Mouse (Mus musculus) embryonic facial prominence, embryonic 13.5 days (tissue): ENCODE data around the gene Pcnx3. TPM values are rescaled to one million over a fixed set of nuclear protein-coding genes. Genes with fewer than 3 reads are reported as not detected.

Experiments
- ATAC-seq: fragments of 200-750 bp; cut with Nextera tagmentation; 2 replicates; pipeline ENCODE4 v1.8.0; 2017; ENCODE audit warnings: low read depth; ENCODE audit not compliant: insufficient number of reproducible peaks, insufficient read depth, low FRiP score, low TSS enrichment
- H3K27ac ChIP-seq: fragments of 300-500 bp; sonication (generic); 2 replicates; pipeline ENCODE4 v1.5.1; 2015; ENCODE audit warnings: moderate library complexity, mild to moderate bottlenecking, inconsistent platforms
- H3K27me3 ChIP-seq: fragments of 300-500 bp; sonication (generic); 2 replicates; pipeline ENCODE4 v1.6.1; 2015; ENCODE audit warnings: mild to moderate bottlenecking, inconsistent platforms
- H3K36me3 ChIP-seq: fragments of 300-500 bp; sonication (generic); 2 replicates; pipeline ENCODE4 v1.6.1; 2015; ENCODE audit warnings: mild to moderate bottlenecking, inconsistent platforms
- H3K4me1 ChIP-seq: fragments of 300-500 bp; sonication (generic); 2 replicates; pipeline ENCODE4 v1.6.1; 2015; ENCODE audit warnings: inconsistent platforms
- H3K4me2 ChIP-seq: fragments of 300-500 bp; sonication (generic); 2 replicates; pipeline ENCODE4 v1.6.1; 2015; ENCODE audit warnings: moderate library complexity, mild to moderate bottlenecking, inconsistent platforms
- H3K4me3 ChIP-seq: fragments of 300-500 bp; sonication (generic); 2 replicates; pipeline ENCODE4 v1.5.1; 2015; ENCODE audit warnings: mild to moderate bottlenecking, inconsistent platforms
- H3K9ac ChIP-seq: fragments of 300-500 bp; sonication (generic); 2 replicates; pipeline ENCODE4 v1.6.1; 2015; ENCODE audit warnings: mild to moderate bottlenecking, inconsistent platforms
- H3K9me3 ChIP-seq: fragments of 300-500 bp; sonication (generic); 2 replicates; pipeline ENCODE4 v1.6.1; 2016; ENCODE audit warnings: inconsistent platforms
- WGBS: fragments of 180-500 bp; shearing (Covaris S2); methylation state at CpG from one replicate; pipeline ENCODE4 v1.1.7; 2015; ENCODE audit warnings: mixed read lengths; 5-methylcytosine and 5-hydroxymethylcytosine counted together
- polyA plus RNA-seq: library from polyadenylated mRNA; unstranded; fragments of >200 nt; fragmentation: Nextera tagmentation; extraction: Ambion mirVana; gene quantifications from 2 replicates; pipeline ENCODE4 v1.2.1, GENCODE M21; 2015

Pcnx3 gene
- polyA plus RNA-seq, 1 experiment from 2014 or later: 26.5 TPM

DNA sequence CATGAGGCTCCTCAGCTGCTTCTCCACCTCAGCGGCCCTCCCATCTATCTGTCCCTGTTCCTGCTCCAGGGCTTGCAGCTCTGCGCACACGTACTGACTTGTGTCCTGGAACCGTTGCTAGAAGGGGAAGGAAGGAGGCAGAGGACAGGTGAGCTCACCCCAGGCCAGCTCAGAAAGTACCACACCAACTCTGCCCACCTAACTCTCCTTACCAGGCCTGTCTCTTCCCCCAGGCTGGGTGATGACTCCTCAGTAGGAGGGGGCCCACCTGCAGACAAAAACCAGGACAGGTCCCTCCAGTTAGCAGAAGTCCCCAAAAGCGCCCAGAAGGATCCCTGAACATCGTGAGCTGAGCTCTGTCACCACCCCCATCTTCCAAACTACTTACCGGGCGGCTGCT lies 21.9 kb upstream of the Pcnx3 start:
- Histone ChIP-seq H3K36me3 (peaks cover 69% of the 10 kb centered on the region), H3K9ac (no peak overlapping the region), H3K27me3 (no peaks in the 10 kb centered on the region), H3K27ac (no peak overlapping the region), H3K4me1 (peaks cover 12% of the 10 kb centered on the region), H3K4me2 (no peak overlapping the region), H3K4me3 (no peak overlapping the region), H3K9me3 (no peaks in the 10 kb centered on the region)
- 85% methylated on average over 8 of the region's 8 CpGs for WGBS
- ATAC-seq: no peak

DNA sequence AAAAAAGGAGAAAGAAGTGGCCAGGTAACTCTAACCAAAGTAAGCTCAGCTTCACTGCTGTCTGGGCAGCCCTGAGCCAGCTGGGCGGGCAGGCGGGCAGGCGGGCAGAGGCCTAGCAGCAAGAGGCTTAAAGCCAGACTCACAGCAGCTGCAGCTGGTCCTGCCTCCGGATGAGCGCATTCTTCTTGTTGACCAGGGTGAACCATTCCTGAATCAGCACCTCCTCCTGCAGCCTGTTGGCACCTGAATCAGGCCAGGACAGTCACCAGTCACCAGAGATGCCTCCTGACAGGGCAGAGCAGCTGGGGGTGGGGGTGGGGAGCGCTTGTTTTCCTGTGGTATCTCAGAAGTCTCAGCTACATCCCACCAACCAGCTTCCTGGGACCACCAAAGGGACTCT lies 21.4 kb upstream of the Pcnx3 start:
- Histone ChIP-seq H3K9ac (no peak overlapping the region), H3K4me3 (no peak overlapping the region), H3K27ac (no peak overlapping the region), H3K4me2 (no peak overlapping the region), H3K9me3 (no peaks in the 10 kb centered on the region), H3K4me1 (peaks cover 18% of the 10 kb centered on the region), H3K27me3 (no peaks in the 10 kb centered on the region), H3K36me3 (peaks cover 66% of the 10 kb centered on the region)
- ATAC-seq: no peak
- WGBS: 94% methylated on average over 6 of the region's 6 CpGs

DNA sequence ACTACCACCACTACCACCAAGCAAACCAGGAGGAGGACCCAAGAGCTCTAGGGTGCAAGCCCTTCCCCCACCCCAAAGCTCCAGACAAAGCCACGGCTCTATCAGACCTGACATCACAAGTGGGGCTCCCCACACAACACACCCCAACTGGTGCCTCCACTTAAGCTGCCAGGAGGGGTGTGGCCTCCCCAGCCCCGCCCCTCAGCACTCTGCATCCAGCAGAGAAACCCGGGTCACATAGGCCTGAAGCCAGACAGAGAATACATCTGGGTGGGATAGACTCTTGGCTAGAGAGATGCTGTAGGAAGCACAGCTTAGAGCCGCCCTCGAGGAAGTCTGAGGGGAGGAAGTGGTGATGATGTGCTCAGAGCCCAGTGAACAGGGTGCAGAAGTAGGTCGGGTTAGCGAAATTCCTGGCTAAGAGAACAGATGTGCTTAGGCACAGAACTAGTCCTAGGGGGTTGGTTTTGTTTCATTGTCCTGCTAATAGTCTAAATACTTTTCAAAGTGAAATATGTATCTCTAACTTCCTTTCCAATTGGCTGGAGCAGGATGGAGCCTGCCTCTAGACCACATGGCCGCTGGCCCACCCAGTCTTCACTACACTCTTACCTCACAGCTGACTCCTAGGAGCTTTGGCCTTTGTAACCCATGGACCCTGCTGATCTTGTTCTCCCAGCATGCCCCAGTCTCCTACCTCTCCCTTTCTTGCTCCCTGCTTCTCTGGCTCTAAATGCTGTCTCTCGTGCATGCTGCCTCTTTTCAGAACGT lies 16.3 kb upstream of the Pcnx3 start:
- H3K27ac ChIP-seq: peak overlapping the region; percentile 79
- H3K4me1 ChIP-seq: peaks cover 15% of the 10 kb centered on the region
- H3K9ac ChIP-seq: peak overlapping the region; percentile 45
- no peak overlapping the region for H3K4me2 ChIP-seq
- ATAC-seq: peak; percentile 64; the same call in 1 of the 2 replicates
- no peaks in the 10 kb centered on the region for H3K9me3 ChIP-seq
- H3K36me3 ChIP-seq: peaks cover 68% of the 10 kb centered on the region
- WGBS: 42% methylated on average over 10 of the region's 10 CpGs
- H3K27me3 ChIP-seq: no peaks in the 10 kb centered on the region
- H3K4me3 ChIP-seq: no peak overlapping the region

DNA sequence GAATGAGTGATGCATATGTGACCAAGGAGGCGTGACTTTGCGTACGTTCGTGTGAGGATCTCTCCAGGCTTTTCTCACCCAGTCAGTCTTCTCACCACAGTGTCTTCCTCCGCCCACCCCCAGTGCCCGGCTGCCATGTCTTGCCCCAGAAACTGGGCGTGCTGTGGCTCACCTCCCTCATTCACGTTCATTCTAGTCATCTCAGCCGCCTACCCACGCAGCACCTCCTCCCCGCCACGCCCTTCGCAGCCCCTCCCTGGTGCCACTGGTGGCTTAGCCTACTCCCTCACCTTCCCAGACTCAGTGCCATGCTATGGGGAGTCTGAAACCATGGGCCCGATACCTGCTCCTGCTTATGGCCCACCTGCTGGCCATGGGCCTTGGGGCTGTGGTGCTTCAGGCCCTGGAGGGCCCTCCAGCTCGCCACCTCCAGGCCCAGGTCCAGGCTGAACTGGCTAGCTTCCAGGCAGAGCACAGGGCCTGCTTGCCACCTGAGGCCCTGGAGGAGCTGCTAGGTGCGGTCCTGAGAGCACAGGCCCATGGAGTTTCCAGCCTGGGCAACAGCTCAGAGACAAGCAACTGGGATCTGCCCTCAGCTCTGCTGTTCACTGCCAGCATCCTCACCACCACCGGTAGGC lies 15.6 kb upstream of the Pcnx3 start, which contains the start of gene Kcnk7:
TSS of gene Kcnk7 (plus strand) at position 205 of the 638 bp plus-strand sequence.
- peak; percentile 16; the same call in 1 of the 2 replicates for ATAC-seq
- no peaks in the 10 kb centered on the region for H3K27me3 ChIP-seq
- H3K4me1 ChIP-seq: peaks cover 15% of the 10 kb centered on the region
- no peaks in the 10 kb centered on the region for H3K9me3 ChIP-seq
- peak within 1 kb of the TSS; percentile 45; the same call in 1 of the 2 replicates for H3K9ac ChIP-seq
- H3K27ac ChIP-seq: peak within 1 kb of the TSS; percentile 79
- H3K4me2 ChIP-seq: no peak within 1 kb of the TSS
- WGBS: 74% methylated on average over 17 of the region's 17 CpGs
- no peak within 1 kb of the TSS for H3K4me3 ChIP-seq
- H3K36me3 ChIP-seq: peaks cover 69% of the 10 kb centered on the region

GRCm38 (mm10) chr19:5695849-5696462 lies 7.2 kb upstream of the Pcnx3 start:
- Histone ChIP-seq H3K27ac (no peak overlapping the region), H3K4me2 (peak overlapping the region; percentile 27; the same call in 1 of the 2 replicates), H3K9me3 (no peaks in the 10 kb centered on the region), H3K36me3 (peaks cover 93% of the 10 kb centered on the region), H3K4me3 (peak overlapping the region; percentile 1; the same call in 1 of the 2 replicates), H3K9ac (0 out of 2 replicates have a peak overlapping the region, but pooled peaks have one; percentile 12), H3K4me1 (peaks cover 39% of the 10 kb centered on the region), H3K27me3 (no peaks in the 10 kb centered on the region)
- 24% methylated on average over 41 of the region's 41 CpGs for WGBS
- ATAC-seq: no peak

DNA sequence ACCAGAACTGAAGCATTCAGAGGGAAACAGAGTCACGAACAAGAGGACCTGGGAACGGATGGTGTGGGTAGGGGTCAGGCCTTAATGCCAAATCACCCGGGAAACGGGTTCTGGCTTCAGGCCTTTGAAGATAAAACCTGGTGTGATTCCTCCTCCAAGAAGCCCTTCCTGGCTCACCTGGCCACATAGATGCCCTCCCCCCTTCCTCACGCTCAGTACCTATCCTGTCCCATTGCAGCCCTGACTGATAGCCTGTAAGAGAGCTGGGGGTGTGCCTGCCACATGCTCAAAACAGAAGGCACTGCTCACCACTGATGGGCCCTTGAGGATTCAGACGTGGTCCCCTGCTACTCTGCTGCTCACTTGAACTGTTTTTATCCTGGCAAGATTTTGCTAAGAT lies 5.1 kb upstream of the Pcnx3 start:
- Histone ChIP-seq H3K27ac (peak overlapping the region; percentile 69; the same call in 1 of the 2 replicates), H3K36me3 (peaks cover 77% of the 10 kb centered on the region), H3K9me3 (no peaks in the 10 kb centered on the region), H3K4me3 (no peak overlapping the region), H3K9ac (peak overlapping the region; percentile 94; the same call in 1 of the 2 replicates), H3K4me1 (peaks cover 49% of the 10 kb centered on the region), H3K4me2 (peak overlapping the region; percentile 100), H3K27me3 (no peaks in the 10 kb centered on the region)
- no peak for ATAC-seq
- WGBS: 86% methylated on average over 6 of the region's 6 CpGs

GRCm38 (mm10) chr19:5692913-5693396 lies 4.2 kb upstream of the Pcnx3 start:
- H3K4me1 ChIP-seq: peaks cover 50% of the 10 kb centered on the region
- peak overlapping the region; percentile 100 for H3K4me2 ChIP-seq
- peak overlapping the region; percentile 69; the same call in 1 of the 2 replicates for H3K27ac ChIP-seq
- H3K27me3 ChIP-seq: no peaks in the 10 kb centered on the region
- peak overlapping the region; percentile 94 for H3K9ac ChIP-seq
- WGBS: 65% methylated on average over 10 of the region's 10 CpGs
- ATAC-seq: no peak
- peak overlapping the region; percentile 97 for H3K4me3 ChIP-seq
- H3K36me3 ChIP-seq: peaks cover 68% of the 10 kb centered on the region
- no peaks in the 10 kb centered on the region for H3K9me3 ChIP-seq

DNA sequence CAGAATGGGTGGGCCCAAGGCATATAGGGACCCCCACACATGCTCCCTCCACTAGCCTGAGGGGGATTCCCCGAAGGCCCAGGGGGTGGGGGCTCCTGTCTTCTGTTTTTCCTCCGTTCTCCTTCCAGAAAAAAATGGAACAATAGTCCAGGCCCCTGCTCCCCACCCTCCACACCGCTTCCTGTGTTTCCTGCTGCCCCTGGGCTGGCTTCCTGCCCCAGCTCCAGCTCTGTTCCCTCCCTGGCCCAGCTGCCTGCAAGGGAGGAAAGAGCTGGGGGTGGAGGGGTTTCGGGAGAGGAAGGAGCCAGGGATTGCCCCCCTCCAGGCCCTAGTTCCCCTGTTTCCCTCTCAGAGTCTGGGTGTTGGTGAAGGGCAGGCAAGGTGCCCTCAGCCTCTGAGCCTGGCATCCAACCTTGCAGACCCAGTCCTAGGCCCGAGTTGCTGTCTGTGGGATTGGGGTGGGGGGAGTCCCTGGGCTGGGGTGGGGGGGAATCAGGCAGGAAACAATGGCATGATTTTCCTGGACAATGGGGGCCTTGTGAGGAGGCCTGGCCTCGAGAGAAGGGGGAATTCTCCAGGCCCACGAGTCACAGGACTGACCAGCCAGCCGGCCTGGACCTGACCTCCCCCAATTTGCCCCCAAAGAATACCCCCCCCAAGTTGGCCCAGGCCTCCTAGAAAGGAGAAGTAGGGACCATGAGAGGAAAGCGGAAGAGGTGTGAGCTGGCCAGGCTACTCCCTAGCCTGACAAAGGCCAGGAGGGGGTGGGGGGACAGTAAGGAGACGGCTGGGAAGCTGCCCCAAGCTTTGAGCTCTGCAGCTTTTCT lies 3.6 kb upstream of the Pcnx3 start:
- no peaks in the 10 kb centered on the region for H3K9me3 ChIP-seq
- H3K9ac ChIP-seq: peak overlapping the region; percentile 94
- no peaks in the 10 kb centered on the region for H3K27me3 ChIP-seq
- peak overlapping the region; percentile 97 for H3K4me3 ChIP-seq
- H3K36me3 ChIP-seq: peaks cover 62% of the 10 kb centered on the region
- ATAC-seq: no peak
- peaks cover 57% of the 10 kb centered on the region for H3K4me1 ChIP-seq
- peak overlapping the region; percentile 69 for H3K27ac ChIP-seq
- WGBS: 37% methylated on average over 10 of the region's 10 CpGs
- peak overlapping the region; percentile 100 for H3K4me2 ChIP-seq

GRCm38 (mm10) chr19:5691601-5692000 lies 2.9 kb upstream of the Pcnx3 start:
- H3K4me2 ChIP-seq: peak overlapping the region; percentile 100
- peak overlapping the region; percentile 94 for H3K9ac ChIP-seq
- no peaks in the 10 kb centered on the region for H3K27me3 ChIP-seq
- no peak for ATAC-seq
- H3K27ac ChIP-seq: peak overlapping the region; percentile 69
- no peaks in the 10 kb centered on the region for H3K9me3 ChIP-seq
- H3K4me3 ChIP-seq: peak overlapping the region; percentile 97
- 75% methylated on average over 5 of the region's 5 CpGs for WGBS
- peaks cover 61% of the 10 kb centered on the region for H3K4me1 ChIP-seq
- peaks cover 59% of the 10 kb centered on the region for H3K36me3 ChIP-seq

- Histone ChIP-seq H3K4me1 (peaks cover 53% of the 10 kb centered on the region), H3K9ac (peak overlapping the region; percentile 94), H3K4me2 (peak overlapping the region; percentile 100), H3K4me3 (peak overlapping the region; percentile 97), H3K36me3 (peaks cover 59% of the 10 kb centered on the region), H3K27ac (peak overlapping the region; percentile 94), H3K9me3 (no peaks in the 10 kb centered on the region), H3K27me3 (no peaks in the 10 kb centered on the region)
- 65% methylated on average over 15 of the region's 15 CpGs for WGBS
- no peak for ATAC-seq
These were observed 1.6 kb upstream of the Pcnx3 start for GRCm38 (mm10) chr19:5690343-5690735.
